Mouse (Mus musculus): ENCODE measurements around the gene Pwwp2a. TPM values are rescaled to one million over a fixed set of nuclear protein-coding genes. Genes with fewer than 3 reads are reported as not detected.

Pwwp2a gene
- 10 to 100 TPM; 21.2 to 29.8 TPM for polyA plus RNA-seq (2017; shearing (Covaris generic))

DNA sequence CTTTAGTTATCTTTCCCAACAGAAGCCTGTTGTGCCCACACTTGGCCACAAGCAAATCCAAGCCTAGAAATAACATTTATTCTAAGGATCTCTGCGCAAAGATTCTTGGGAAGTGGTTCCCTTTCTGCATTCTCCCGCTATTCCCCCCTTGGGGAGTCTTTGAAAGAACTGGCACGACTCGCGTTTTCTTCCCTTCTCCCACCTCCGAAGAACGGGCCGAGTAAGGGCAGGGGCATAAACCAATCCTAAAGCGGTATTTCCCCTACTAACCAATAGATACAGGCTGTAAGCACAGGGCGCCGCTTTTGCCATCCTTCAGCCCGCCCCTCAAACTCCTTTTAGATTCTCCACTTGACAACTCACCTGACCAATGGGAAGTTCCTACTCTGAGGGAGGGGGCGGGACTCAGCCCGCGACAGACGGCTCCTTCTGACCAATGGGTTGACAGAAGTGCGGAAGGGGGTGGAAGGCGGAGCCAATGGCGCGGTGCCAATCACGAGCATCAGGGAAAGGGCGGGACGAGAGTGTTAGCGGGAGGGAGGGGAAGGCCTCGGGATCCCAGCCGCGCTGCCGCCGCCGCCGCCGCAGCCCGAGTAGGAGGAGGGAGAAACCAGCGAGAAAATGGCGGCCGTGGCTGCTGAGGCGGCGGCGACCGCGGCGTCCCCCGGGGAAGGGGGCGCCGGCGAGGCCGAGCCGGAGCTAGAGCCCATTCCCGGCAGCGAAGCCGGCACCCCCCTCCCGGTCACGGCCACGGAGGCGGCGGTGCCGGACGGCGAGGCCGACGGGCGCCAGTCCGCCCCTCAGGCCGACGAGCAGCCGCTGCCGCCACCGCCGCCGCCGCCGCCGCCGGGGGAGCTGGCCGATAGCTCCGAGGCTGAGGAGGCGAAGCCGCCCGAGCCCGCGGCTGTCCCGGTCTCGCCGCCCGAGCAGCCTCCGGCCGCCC is at the start of gene Pwwp2a:
TSS of gene Pwwp2a (plus strand) at position 527 of the 943 bp plus-strand sequence.
- peak; percentile 96 for ATAC-seq

DNA sequence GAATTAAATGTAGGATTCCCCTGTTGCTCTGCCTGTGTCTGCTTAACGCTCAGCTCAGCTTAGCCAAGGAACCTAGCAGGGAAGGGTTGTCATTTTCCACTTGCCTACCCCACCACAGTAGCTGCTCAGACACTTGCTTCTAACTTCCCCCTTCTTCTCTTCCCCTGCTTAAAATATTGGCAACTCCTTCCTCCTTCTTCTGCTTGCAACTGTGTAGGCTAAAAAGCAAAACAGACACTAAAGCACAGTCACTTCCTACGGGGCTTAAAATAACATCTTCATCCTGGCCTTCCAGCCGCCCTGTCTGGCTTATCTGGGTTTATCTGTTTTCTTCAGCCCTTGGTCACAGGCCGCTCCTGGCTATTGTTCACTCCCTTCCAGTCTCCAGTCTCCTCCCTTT is 49.2 kb upstream of the Pwwp2a start:
- peak; percentile 54 for ATAC-seq

DNA sequence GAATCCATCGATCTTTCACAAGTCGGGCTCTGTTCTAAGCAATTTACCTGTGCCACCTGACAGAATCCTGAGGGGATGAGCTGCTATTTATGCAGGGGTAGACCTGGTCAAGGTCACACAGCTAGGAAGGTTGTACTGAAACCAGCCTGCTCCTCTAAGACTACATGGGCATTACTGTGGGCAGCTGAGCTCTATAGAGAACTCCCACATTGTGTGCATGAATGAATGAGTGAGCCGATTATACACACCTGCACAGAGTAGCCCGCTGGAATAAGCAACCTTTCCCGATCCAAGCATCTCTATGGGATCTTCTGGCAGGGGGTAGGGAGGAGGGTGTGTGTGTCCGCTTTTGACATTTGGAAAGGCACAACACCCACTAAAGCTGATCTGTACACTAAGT is 48.6 kb upstream of the Pwwp2a start:
- ATAC-seq = no peak

DNA sequence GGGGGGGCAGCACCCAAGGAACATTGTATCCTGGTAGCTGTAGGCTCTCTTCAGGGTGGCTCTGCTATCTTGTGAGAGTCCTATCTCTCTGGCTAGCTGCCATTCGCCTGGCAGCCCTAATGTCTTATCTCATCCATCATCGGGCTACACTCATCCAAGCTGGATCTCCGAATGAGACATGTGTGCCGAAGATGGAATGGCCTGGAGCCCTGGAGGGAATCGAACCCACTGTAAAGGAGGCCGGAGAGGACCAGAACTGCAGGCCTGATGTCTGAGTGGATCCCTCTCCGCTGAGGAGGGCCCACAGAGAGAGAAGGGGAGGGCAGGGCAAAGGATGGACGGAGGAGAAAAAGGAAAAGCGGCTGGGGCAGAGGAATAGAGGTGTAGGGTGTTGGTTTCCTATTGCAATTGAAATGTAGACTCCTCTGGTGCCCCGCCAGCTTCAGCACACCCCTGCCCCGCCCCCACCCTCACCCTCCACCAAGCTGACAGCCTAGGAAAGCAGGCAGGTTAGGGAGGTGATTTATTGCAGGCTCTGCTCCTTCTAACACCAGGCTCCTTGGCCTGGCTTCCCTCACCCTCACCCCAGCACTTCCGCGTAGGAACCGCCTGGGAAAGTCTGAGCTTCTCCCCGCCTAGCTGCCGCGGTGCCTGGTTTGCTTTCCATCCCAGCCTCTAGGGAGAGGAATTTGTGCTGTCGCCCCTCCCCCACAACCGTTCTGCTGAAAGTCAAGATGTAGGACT is 48.0 kb upstream of the Pwwp2a start:
- no peak for ATAC-seq

DNA sequence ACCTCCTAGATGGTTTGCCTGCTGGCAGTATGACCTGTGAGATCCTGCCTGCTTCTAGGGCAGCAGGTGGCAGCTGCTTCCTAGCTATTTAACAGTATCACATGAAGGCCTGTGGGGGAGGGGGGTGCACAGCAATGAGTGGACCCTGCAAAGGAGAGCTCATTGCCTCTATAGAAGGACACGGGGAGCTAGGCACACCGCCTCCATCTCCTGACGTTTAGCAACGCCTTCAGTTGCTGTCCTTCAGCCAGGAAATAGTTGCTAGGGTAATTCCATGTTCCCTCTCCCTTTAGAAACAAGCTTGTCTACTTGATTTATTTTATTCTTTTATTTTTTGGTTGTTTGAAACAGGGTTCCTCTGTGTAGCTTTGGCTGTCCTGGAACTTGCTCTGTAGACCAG is 45.0 kb upstream of the Pwwp2a start:
- no peak for ATAC-seq

DNA sequence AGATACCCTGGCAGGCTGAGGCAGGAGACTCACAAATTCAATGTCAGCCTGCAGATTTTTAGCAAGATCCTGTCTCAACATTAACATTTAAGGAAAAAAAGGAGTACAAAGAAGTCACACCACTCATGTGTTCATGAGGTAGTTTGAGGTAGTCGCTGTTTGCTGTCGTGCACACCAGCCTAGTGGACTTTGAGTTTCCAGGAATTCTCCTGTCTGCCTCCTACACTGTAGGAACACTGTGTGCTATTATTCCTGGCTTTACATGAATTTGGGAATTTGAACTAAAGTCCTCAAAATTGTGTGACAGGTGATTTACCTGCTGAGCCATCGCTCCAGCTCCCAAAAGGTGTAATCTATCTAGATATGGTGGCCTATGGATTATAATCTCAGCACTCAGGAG is 43.3 kb upstream of the Pwwp2a start:
- no peak for ATAC-seq

DNA sequence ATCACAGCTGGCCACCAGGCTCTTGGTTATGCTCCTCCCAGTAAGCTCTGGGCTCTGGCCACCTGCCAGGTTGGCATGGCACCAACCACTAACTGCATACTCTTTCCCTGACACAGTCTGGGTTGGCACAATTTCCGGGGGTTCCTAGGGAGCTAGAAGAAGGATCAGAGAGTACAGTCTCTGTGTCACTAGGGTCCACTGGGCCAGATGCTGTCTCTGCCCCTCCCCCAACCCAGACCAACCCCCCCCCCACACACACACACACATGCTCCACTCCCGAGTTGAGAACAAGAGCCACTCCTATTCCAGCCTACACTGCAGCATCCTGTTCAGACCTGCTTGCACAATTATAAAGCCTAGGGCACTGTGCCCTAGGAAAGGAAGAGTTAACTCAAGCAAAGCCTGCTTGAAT is 38.6 kb upstream of the Pwwp2a start:
- ATAC-seq = no peak

DNA sequence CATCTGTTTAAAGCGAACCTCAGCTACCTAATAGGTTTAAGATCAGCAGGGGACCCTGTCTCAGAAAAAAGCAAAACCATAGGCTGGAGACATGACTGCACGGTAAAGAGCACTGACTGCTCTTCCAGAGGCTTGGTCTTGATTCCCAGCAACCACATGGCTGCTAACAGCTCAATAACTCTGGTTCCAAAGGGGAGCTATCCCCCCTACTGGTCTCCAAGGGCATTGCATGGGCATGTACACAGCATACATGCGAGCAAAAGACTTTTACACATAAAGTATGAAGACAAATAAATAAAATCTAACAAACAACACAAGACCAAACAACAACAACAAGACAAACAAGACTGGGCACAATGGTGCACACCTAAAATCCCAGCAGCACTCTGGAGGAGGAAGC is 36.5 kb upstream of the Pwwp2a start:
- ATAC-seq = no peak

DNA sequence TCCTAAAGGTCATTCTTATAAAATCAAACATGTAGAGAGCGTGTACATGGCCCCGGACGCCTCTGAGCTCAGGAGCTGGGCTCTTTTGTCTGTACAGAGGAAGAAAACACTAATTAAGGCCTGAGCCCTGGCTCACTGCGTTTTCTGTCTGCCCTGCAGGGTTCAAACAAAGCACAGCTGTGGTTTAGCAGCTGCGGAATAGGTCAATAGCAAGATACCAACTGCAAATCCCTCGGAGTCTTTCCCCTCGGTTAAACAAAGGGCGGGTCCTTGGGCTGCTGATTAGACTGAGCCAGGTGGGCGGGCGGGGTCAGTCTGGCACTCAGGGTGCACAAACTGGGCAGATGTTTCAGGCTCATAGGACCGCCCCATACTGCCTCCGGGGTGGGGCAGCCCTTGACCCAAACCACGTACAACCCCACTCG is 28.7 kb upstream of the Pwwp2a start:
- ATAC-seq = no peak

DNA sequence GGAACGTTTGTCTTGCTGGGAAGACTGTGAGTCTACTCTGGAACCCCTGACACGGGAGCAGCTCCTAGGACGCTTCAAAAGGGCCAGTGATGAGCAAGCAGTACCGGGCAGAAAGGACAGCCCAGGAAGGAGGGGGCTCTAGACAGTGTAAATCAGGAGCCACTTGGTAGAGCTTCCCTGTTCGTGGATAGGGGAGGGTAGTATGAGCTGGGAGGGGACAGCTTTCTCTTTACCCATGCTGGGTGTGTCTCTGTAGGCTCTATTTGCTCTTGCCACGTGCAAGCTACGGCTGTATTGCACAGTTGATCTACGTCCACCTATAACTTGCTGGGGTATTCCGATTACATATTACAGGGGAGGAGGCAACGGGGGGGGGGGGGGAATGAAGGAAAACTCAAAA is 25.3 kb upstream of the Pwwp2a start:
- no peak for ATAC-seq

DNA sequence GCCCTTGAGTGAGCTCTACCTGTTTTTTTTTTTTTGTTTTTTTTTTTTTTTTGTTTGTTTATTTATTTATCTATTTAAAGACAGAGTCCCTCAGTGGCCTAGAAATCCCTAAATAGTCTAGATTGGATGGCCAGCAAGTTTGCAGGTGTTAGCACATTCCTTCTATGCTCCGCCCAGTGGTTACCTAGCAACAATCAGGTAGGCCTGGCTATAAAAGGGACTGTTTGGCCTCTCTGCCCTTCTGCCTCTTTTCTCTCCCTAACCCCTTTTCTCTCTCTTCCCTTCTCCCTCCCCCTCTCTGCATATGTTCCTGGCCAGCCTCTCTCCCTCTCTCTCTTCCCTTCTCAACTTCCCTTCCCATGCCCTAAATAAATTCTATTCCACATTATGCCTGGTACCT is 23.8 kb upstream of the Pwwp2a start:
- no peak for ATAC-seq

DNA sequence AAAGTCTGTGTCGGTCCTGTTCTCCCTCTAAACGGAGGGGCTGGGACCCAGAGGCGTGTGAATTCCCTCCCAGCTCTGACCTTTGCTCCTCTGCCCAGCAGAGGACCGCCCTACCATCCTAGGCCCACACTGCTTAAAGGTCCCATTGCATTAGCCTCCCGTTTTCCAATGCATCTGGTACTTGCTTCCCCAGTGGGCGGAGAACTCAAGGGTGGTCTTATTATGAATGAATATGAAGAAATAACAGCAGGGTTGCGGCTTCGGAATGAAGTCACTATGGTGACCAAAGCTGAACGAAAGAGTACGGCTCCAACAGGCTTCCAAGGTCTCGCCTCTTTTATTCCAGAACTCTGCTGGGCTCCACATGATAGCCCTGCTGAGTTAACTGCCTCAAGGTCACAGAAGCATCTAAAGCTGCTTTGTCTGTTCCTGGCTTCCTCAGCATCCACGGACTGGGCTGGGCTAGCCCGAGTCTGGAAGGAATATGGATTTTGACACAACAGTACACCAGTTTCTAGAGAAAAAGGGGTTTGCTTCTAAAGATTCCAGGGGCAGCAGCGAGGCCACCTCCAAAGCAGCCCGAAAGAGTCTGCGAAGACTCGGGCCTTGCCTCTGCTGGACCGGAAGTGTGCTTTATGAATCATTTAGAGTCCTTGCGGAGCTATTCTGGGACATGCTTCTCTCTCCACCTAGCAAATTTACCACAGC is 14.6 kb upstream of the Pwwp2a start:
- no peak for ATAC-seq

DNA sequence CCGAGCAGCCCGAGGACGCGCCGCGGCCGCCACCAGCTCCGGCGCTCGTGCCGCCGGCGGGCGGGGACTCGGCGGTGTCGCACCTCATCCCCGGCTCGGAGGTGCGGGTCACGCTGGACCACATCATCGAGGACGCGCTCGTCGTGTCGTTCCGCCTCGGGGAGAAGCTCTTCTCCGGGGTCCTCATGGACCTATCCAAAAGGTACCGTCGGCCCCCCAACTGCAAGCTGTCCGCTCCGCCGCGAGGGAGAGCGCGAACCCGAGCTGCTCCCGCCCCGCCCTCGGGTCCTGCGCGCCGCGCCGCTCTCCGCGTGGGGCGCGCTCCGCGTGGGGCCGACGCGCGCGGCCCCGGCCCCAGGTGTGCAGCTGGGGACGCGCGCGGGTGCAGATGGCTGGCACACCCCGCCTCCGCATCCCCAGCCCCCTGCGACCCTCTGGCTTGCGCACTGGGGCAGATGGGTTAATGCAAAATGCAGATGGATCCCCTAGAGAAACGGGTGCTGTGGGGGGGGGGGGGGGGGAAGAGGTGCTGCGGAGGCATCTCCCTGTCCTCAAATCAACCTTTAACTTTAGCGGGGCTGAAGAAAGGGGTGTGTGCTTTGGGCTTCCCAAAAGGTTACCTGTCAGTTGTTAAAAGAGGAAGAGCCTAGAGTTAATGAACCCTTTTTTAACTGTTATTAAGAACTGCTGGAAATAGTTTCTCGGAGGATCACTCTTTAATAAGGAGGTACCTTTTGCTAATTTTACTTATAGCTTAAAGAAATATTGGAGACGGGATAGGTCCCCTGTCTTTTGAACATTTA is 818 bp downstream of the Pwwp2a start:
- ATAC-seq = peak; percentile 15

DNA sequence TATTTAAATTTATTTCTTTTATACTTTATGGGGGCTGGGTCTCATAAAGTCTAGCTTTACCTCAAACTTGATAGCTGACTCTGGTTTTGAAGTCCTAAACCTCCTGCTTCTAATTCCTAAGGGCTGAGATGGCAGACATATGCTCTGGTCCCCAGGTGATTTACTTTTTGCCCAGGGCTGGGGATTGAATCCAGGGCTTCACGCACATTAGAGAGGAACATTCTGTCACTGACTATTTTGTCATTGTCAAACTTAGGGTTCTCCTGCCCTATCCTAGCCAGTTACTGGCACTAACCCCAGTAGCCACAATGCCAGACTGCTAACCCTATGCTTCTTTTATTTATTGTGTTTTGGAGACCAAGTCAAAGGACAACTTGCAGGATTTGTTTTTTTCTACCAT is 7.1 kb downstream of the Pwwp2a start:
- no peak for ATAC-seq

DNA sequence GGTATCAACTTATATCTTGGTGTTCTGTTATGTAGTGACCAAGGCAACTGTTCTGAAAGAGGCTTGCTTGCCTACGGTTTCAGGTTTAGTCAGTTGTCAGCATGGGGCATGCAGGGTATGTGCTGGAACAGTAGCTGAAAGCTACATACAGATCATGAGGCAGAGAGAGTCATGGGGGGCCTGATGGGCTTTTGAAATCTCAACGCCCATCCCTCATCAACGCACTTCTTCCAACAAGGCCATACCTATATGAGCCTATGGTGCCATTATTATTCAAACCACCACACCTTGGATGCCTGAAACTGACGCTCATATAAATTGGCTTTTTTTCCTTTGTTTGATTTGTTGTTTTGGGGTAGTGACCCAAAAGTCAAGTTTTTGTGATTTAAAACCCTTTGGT is 14.8 kb downstream of the Pwwp2a start:
- no peak for ATAC-seq

DNA sequence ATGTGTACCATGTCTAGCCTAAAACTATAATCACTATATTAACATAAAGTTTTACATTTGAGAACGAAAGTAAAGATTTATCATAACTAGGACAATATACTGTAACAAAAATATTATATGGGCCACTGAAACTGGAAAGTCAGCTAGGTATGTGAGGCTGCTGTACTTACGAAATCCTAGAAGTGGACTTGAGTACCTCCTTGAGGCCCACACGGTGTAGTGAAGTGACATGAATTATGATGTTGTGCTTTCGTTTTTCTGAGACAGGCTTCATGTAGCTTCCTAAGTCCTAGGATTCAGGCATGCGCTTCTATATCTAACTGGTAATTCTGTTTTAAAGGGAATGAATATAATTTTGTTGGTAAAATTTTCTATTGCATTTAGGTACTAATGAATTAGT is 16.8 kb downstream of the Pwwp2a start:
- ATAC-seq = no peak

DNA sequence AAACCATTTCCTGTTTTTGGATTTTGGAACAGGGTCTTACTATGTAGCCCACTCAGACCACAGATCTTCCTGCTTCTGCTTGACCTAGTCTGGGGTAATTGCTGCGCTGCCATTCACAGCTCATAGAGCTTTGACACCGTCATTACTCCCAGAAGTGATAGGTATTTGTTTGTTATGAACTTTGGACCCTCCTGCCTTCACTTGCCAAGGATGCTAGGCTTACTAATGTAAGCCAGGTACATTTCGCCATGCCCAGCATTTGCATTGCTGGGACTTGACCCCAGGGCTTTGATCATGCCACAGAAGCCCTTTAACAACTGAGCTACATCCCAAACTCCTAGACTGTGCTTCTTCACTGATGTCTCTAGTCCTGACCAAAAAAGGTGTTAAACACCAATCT is 18.5 kb downstream of the Pwwp2a start:
- peak; percentile 29 for ATAC-seq

DNA sequence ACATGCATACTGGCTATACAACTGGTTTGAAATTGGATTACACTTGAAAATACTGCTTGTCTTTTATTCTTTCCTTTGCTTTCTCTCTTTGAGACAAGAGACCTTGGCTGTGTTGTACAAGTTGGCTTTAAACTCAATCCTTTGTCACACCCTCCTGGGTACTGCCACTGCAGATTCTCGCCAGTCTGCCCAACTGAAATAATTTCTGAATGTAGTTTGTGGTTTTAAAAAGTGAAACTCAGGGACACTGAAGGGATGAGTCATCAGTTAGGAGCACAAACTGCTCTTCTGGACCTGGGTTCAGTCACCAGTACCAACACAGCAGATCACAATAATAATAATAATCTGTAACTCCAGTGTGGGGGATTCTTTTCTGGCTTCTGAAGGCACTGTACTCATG is 21.8 kb downstream of the Pwwp2a start:
- no peak for ATAC-seq

DNA sequence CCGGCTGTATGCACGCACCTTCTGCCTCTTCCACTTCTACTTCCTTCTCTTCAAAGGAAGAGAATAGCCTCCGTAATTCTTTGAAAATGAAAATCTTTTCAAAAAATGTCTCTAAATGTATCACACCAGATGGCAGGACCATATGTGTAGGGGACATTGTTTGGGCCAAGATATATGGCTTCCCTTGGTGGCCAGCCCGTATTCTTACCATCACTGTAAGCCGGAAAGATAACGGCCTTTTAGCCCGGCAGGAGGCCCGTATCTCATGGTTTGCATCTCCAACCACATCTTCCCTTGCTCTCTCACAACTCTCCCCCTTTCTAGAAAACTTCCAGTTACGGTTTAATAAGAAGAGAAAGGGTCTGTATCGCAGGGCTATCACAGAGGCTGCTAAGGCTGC is 24.0 kb downstream of the Pwwp2a start:
- ATAC-seq = no peak

DNA sequence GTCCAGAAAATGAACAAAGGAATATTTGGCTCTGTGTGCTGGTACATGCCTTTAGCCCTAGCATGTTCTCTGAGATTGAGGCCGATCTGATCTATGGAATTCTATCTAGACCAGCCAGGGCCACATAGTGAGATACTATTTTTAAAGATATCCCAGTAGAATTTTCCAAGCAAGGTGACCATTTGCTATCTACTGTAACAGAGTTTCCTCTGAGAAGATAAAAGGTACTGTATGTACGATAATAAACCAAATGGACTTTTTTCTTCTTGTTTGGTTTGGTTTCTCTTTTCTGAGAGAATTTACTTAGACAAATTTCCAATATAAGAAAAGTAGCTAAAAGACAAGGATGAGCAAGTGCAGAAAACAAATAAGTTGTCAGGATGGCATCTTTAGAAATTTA is 26.6 kb downstream of the Pwwp2a start:
- no peak for ATAC-seq

DNA sequence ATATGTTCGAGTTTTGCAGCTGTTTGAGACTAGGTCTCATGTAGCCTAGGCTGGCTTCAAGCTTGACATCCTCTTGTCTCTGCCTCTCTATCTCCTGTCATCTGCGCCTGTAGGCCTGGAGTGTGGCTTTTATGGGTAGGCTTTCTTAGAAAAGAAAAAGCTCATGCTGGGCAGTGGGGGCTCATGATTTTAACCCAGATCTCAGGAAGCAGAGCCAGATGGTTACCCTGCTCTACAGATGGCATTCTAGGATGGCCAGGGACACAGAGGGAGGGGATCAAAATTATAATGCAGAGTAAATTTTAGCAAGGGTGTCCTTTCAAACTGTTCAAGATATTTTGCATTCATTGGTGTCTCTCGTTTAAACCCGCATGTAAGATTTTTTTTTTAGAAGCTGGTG is 30.4 kb downstream of the Pwwp2a start:
- no peak for ATAC-seq

DNA sequence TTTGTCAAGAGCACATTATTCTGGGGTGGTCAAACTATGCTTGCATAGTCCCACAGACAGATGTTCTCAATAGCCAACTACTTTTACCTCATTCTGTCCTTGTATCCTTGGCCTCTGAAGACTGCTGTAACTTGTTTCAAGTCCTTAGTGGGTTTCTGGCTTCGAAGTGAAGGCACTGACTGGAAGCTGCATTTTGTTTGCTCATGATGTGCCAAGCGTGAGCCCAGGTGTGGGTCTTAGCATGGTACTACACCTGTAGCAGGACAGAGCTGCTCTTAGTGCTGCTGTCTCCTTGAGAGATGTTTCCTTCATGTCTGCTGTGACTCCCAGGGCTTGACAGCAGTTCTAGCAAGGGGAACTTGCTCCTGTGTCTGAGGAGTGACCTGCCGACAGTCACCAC is 41.6 kb downstream of the Pwwp2a start:
- ATAC-seq = no peak
